Mouse (Mus musculus) CH12.LX (cell line): ENCODE measurements around the gene Gnai2.

Experiments
- MAFK ChIP-seq: IDR thresholded peaks from 2 replicates; pipeline ENCODE4 v1.6.1; 2011; ENCODE audit warnings: low read length, improper control_type of control experiment; ENCODE audit not compliant: insufficient replicate concordance
- MAZ ChIP-seq: IDR thresholded peaks from 2 replicates; pipeline ENCODE4 v1.6.1; 2012; ENCODE audit warnings: low read depth, mild to moderate bottlenecking, inconsistent platforms, low read length, improper control_type of control experiment, moderate library complexity
- MEF2A ChIP-seq: IDR thresholded peaks from 2 replicates; pipeline ENCODE4 v1.6.1; 2014; ENCODE audit warnings: low read depth, mild to moderate bottlenecking, inconsistent platforms, low read length, improper control_type of control experiment, borderline replicate concordance
- RCOR1 ChIP-seq: conservative IDR thresholded peaks from 2 replicates; pipeline ENCODE4 v1.6.1; 2012; ENCODE audit warnings: low read depth, mild to moderate bottlenecking, inconsistent platforms, low read length, improper control_type of control experiment
- USF2 ChIP-seq: conservative IDR thresholded peaks from 2 replicates; pipeline ENCODE4 v1.6.1; 2011; ENCODE audit warnings: low read depth, low read length, improper control_type of control experiment
- ZKSCAN1 ChIP-seq: IDR thresholded peaks from 2 replicates; pipeline ENCODE4 v1.6.1; 2012; ENCODE audit warnings: low read depth, inconsistent platforms, low read length, improper control_type of control experiment, borderline replicate concordance

- no peak for TF ChIP-seq ZKSCAN1
- TF ChIP-seq RCOR1 = no peak
- no peak for TF ChIP-seq MAFK
- no peak for TF ChIP-seq USF2
- TF ChIP-seq MEF2A = no peak
- TF ChIP-seq MAZ = no peak
These were observed 42.1 kb upstream of the Gnai2 start for GRCm38 (mm10) chr9:107677091-107677784.
